Mouse (Mus musculus): ENCODE results near the gene Chek2.

GRCm38 (mm10) chr5:110879042-110879441 is 39.3 kb downstream of the Chek2 start:
- TF ChIP-seq CTCF (IDR thresholded peaks at IDR 0.05) (no peak), EP300 (IDR thresholded peaks at IDR 0.05) (no peak)
